Mouse (Mus musculus) liver, embryonic 16.5 days (tissue): Measurements from ENCODE around the gene Homer2. TPM values are rescaled to one million over a fixed set of nuclear protein-coding genes. Genes with fewer than 3 reads are reported as not detected.

Experiments used
- ATAC-seq: fragments of 200-750 bp; cut with Nextera tagmentation; 2 replicates; pipeline ENCODE4 v1.8.0; 2017; ENCODE audit warnings: low read depth, mild to moderate bottlenecking, moderate number of reproducible peaks, moderate library complexity
- H3K27ac ChIP-seq: fragments of 300-500 bp; sonication (generic); 2 replicates; pipeline ENCODE4 v1.5.1; 2014; ENCODE audit warnings: mild to moderate bottlenecking, low read length
- H3K27me3 ChIP-seq: fragments of 300-500 bp; sonication (generic); 2 replicates; pipeline ENCODE4 v1.6.1; 2014; ENCODE audit warnings: low read depth, low read length, mixed read lengths; ENCODE audit not compliant: control insufficient read depth, insufficient read depth
- H3K36me3 ChIP-seq: fragments of 300-500 bp; sonication (generic); 2 replicates; pipeline ENCODE4 v1.6.1; 2014; ENCODE audit warnings: mild to moderate bottlenecking; ENCODE audit not compliant: control insufficient read depth, insufficient read depth
- H3K4me1 ChIP-seq: fragments of 300-500 bp; sonication (generic); 2 replicates; pipeline ENCODE4 v1.6.1; 2014; ENCODE audit warnings: low read depth, low read length, mixed read lengths; ENCODE audit not compliant: control insufficient read depth
- H3K4me2 ChIP-seq: fragments of 300-500 bp; sonication (generic); 2 replicates; pipeline ENCODE4 v1.6.1; 2014; ENCODE audit warnings: low read depth, low read length, mixed read lengths
- H3K4me3 ChIP-seq: fragments of 300-500 bp; sonication (generic); 2 replicates; pipeline ENCODE4 v1.5.1; 2014; ENCODE audit warnings: low read depth, mild to moderate bottlenecking, low read length
- H3K9ac ChIP-seq: fragments of 300-500 bp; sonication (generic); 2 replicates; pipeline ENCODE4 v1.6.1; 2014; ENCODE audit warnings: low read depth, low read length
- H3K9me3 ChIP-seq: fragments of 300-500 bp; sonication (generic); replicated peaks from 2 replicates; pipeline ENCODE4 v1.6.1; 2016; ENCODE audit warnings: low read length; ENCODE audit not compliant: control insufficient read depth
- WGBS: fragments of 180-500 bp; shearing (Covaris S2); extraction: QIAGEN DNeasy Blood & Tissue Kit; methylation state at CpG from one replicate; pipeline ENCODE4 v1.1.7; 2014; ENCODE audit not compliant: insufficient replicate concordance; 5-methylcytosine and 5-hydroxymethylcytosine counted together
- polyA plus RNA-seq: library from polyadenylated mRNA; unstranded; fragments of >200 nt; fragmentation: Nextera tagmentation; extraction: Ambion mirVana; gene quantifications from 2 replicates; pipeline ENCODE4 v1.2.1, GENCODE M21; 2015

Gene Homer2
- polyA plus RNA-seq = 2.8 and 3.3 TPM in 2 replicates

DNA sequence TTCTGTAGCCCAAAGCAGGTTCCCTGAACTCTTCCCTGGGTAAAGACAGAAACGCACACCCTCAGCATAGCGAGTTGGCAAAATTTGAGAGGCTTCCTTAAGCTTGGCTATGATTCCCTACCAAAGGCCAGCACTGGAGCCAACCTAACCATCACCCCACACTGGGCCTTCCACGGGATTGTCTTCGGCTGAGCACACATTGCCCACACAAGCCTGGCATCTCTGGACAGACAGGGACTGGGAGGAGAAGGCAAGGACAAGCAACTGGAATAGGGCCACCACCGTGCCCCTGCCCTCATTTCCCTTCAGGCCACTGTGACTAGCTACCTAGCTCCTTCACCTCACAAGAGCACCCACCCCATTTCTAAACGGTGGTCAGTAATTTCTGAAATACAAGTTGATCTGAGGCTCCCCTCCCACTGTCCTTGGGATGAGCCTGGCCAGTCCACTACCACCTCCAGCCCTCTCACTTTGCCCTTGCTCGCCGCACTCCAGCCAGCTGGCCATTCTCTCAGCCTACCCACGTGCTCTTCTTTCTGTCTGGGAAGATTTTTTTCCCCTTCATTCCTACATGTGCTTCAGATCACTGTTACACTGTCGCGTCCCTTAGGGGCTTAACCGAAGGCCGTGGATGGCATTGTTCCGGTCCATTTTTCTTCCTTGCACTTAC lies at the start of gene Homer2:
Gene Homer2, minus strand, starts transcription at position 57 of the 670 bp plus-strand sequence.
- ATAC-seq = no peak
- Histone ChIP-seq H3K27me3 (peaks cover 58% of the 10 kb centered on the region), H3K9me3 (peaks cover 3% of the 10 kb centered on the region; the same call in 1 of the 2 replicates), H3K27ac (no peak within 1 kb of the TSS), H3K36me3 (no peaks in the 10 kb centered on the region), H3K4me1 (peaks cover 3% of the 10 kb centered on the region; the same call in 1 of the 2 replicates), H3K9ac (peak within 1 kb of the TSS; percentile 54), H3K4me3 (peak within 1 kb of the TSS; percentile 63), H3K4me2 (peak within 1 kb of the TSS; percentile 81)
- WGBS = 73% methylated on average over 14 of the region's 14 CpGs

DNA sequence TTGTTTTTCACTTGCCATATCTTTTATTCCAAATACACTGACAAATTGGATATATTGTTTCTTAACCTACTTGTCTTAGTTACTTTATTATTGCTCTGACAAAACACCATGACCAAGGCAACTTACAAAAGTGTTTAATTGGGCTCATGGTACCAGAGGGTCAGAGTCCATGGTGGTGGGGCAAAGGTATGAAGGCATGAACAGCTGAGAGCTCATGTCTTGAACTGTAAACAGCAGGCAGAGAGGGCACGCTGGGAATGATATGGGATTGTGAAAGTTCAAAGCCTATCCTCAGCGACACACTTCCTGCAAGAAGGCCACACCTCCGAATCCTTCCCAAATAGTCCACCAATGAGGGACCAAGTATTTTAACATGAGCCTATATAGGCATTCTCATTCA lies 40.6 kb upstream of the Homer2 start:
- Histone ChIP-seq H3K27me3 (no peaks in the 10 kb centered on the region), H3K9me3 (no peaks in the 10 kb centered on the region), H3K36me3 (no peaks in the 10 kb centered on the region), H3K27ac (no peak overlapping the region), H3K4me3 (no peak overlapping the region), H3K4me2 (no peak overlapping the region), H3K9ac (no peak overlapping the region), H3K4me1 (no peaks in the 10 kb centered on the region)
- ATAC-seq = no peak
- WGBS = 65% methylated on average over 3 of the region's 3 CpGs

DNA sequence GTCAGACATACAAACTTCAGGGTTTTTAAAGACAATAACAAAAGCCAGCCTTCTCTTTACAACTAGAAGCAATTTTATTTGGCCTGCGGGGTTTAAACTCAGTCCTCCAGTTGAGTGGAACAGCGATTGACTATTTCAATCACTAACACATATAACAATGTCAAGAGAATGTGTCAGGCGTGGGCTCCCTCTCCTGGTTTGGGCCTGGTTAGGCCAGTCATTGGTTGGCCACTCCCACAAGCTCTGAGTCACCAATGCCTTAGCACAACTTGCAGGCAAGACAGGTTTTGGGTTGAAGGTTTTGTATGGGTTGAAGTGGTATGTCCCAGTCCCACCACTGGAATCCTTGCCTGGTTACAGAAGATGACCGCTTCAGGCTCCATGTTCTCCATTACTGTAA lies 36.8 kb upstream of the Homer2 start:
- Histone ChIP-seq H3K9ac (no peak overlapping the region), H3K27me3 (no peaks in the 10 kb centered on the region), H3K4me2 (no peak overlapping the region), H3K4me3 (no peak overlapping the region), H3K27ac (no peak overlapping the region), H3K36me3 (no peaks in the 10 kb centered on the region), H3K4me1 (no peaks in the 10 kb centered on the region), H3K9me3 (no peaks in the 10 kb centered on the region)
- 53% methylated on average over 4 of the region's 4 CpGs for WGBS
- peak; percentile 48; the same call in 1 of the 2 replicates for ATAC-seq

DNA sequence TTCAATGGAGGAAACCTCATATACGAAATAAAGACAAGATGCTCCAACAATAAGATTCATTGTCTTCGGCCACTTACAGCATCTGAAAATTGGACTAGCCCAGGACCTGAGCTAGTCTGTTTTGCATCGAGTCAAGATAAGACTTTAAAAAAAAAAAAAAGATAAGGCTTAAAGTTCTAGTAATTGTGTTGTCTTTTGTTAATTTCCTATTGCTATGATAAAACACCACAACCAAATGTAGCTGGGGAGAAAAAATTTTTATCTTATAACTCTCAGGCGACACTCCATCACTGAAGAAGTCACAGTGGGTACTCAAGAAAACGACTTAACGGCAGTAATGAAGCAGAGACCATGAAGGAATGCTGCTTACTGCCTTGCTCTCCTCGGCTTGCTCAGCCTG lies 32.7 kb upstream of the Homer2 start:
- no peaks in the 10 kb centered on the region for H3K9me3 ChIP-seq
- no peak for ATAC-seq
- no peak overlapping the region for H3K4me3 ChIP-seq
- 56% methylated on average over 7 of the region's 7 CpGs for WGBS
- no peak overlapping the region for H3K27ac ChIP-seq
- H3K36me3 ChIP-seq = no peaks in the 10 kb centered on the region
- H3K9ac ChIP-seq = no peak overlapping the region
- H3K4me1 ChIP-seq = no peaks in the 10 kb centered on the region
- no peak overlapping the region for H3K4me2 ChIP-seq
- no peaks in the 10 kb centered on the region for H3K27me3 ChIP-seq

DNA sequence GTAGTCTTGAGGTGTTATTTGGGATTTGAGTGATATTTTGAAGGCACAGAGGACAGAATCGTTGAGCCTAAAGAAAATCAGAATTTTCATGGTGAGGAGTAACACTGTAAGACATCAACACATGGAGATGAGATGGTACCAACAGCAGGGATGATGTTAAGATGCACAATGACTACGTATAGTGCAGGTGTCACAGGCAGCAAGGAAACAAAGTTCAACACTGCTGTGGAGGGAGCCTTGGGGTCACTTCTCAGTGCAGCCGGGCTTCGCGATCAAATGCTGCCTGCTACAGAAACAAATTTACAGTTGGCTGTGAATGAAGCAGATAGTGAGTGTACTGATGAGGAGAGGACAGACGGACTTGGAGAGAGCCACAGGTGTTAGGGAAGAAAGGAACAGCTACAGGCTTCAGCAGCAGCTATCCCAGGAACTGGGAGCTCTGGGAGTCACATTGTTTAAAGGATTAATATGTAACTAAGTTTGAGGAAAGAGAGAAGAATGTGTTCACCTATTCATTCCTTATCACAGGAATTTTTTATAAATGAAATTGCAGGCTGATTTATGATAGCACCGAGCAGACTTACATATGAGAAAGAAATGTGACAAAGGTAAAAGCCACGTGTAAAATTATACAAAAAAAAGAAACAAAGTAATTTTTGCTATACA lies 31.5 kb upstream of the Homer2 start:
- Histone ChIP-seq H3K36me3 (no peaks in the 10 kb centered on the region), H3K27ac (no peak overlapping the region), H3K4me2 (no peak overlapping the region), H3K9ac (no peak overlapping the region), H3K27me3 (no peaks in the 10 kb centered on the region), H3K4me3 (no peak overlapping the region), H3K9me3 (no peaks in the 10 kb centered on the region), H3K4me1 (no peaks in the 10 kb centered on the region)
- no peak for ATAC-seq
- WGBS = 53% methylated on average over 8 of the region's 8 CpGs

DNA sequence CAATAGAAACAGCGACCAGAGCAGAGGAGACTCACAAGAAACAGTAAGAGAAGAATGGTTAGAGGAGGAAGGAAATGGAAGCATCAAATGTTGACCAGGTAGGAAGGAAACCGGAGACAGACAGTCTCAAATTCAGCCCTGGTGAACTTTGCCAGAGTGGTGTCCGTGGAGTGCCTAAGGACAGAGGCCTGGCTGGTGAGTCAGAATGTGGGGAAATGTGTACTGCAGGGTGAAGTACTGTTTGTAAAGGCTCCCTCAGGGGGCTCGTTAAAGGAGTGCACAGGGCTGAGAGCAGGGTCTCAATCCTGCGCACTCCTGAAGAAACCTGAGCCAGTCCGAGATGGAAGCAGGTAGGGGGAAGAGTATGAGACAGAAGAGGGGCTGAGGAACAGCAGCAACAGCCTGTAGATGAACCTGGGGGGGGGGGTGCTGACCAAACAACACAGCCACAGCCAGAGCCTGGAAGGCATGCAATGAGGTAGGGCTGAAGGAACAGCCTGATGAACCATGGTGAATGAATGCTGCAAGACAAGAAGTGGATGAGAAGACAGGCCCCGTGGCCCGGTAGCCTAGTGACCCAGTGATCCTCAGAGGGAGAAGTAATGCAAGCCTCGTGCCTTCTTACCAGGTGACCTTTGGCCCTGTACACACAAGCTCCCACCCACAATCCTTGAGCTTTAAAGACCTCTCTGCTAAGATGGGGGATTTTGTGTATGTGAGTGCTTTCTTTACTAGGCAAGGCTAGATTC lies 28.1 kb upstream of the Homer2 start:
- no peak for ATAC-seq
- no peaks in the 10 kb centered on the region for H3K27me3 ChIP-seq
- no peak overlapping the region for H3K27ac ChIP-seq
- no peaks in the 10 kb centered on the region for H3K36me3 ChIP-seq
- no peaks in the 10 kb centered on the region for H3K9me3 ChIP-seq
- H3K9ac ChIP-seq = no peak overlapping the region
- no peaks in the 10 kb centered on the region for H3K4me1 ChIP-seq
- no peak overlapping the region for H3K4me2 ChIP-seq
- 51% methylated on average over 9 of the region's 9 CpGs for WGBS
- H3K4me3 ChIP-seq = no peak overlapping the region

DNA sequence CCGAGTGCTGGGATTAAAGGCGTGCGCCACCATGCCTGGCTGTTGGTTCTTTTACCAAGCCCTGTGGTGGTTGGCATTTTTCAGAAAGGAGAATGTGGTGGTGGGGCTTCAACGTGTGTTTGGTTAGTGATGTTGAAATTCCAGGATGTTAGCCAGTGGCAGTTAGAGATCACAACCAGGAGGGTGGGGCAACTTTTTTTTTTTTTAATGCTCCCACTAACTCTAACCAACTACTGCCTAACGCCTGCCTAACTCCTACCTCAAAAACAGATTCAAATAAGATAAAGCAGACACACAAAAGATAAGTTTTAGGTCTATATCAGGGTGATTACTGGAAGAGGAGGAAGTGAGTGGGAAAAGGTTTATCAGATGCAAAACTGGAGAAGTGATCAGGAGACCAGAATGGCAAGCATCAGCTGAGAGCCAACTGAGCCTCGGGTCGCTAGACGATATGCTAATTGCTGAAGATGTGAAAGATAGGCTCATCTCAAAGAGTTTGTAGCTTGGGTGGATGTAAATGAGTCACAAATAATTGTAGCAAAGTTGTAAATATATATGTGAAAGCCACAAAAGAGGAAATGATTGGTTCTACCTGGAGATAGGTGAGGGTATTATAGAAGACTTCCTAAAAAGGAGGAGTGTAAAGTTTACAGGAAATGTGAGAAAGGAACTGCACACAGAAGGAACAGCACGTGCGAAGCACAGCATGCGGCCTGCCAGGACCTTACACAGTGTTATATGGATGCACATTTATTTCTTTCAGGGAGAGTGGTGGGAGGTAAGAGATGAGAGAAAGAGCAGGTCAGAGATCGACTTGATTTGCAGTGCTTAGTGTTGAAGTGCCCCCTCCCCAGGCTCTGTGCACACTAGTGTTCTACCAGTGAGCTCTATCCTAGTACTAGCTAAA lies 25.1 kb upstream of the Homer2 start:
- Histone ChIP-seq H3K36me3 (no peaks in the 10 kb centered on the region), H3K27me3 (no peaks in the 10 kb centered on the region), H3K4me2 (no peak overlapping the region), H3K4me3 (no peak overlapping the region), H3K27ac (no peak overlapping the region), H3K9ac (no peak overlapping the region), H3K9me3 (no peaks in the 10 kb centered on the region), H3K4me1 (no peaks in the 10 kb centered on the region; the same call in 1 of the 2 replicates)
- no peak for ATAC-seq
- 54% methylated on average over 12 of the region's 12 CpGs for WGBS

DNA sequence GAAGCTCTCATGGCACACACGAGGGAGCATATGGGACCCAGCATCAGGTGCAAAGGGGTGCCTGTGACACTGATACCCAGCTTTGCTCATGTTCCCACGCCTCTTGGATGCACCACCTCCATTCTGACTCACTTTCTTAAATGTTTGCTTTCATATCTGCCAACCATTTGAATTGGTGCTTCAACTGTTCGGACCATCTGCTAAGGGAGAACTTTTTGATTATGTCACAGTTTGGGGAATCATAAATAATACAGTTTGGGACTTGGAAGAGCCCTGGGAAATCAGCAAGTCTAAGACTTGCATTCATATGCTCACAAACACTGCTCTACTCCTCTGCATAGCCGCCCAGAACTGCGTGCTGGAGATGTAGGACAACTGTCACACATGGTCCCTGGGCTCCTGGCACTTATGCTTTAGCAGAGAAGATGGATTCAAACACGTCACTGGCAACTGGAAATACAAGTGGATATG lies 23.9 kb upstream of the Homer2 start:
- H3K27ac ChIP-seq = no peak overlapping the region
- WGBS = 60% methylated on average over 6 of the region's 6 CpGs
- H3K4me2 ChIP-seq = no peak overlapping the region
- no peak overlapping the region for H3K4me3 ChIP-seq
- no peak overlapping the region for H3K9ac ChIP-seq
- no peaks in the 10 kb centered on the region for H3K27me3 ChIP-seq
- H3K36me3 ChIP-seq = no peaks in the 10 kb centered on the region
- no peak for ATAC-seq
- H3K4me1 ChIP-seq = peaks cover under 1% of the 10 kb centered on the region; the same call in 1 of the 2 replicates
- H3K9me3 ChIP-seq = no peaks in the 10 kb centered on the region
